Mouse (Mus musculus): ENCODE results near the gene Cdh8. TPM values are rescaled to one million over a fixed set of nuclear protein-coding genes. Genes with fewer than 3 reads are reported as not detected.
"Not testable (repeated sequence)": the region's sequence is repeated elsewhere in the genome, so short reads cannot be mapped to it uniquely, and the experiment has no call there.

Cdh8 gene
- polyA plus RNA-seq, 1 experiment = 22.9 TPM

DNA sequence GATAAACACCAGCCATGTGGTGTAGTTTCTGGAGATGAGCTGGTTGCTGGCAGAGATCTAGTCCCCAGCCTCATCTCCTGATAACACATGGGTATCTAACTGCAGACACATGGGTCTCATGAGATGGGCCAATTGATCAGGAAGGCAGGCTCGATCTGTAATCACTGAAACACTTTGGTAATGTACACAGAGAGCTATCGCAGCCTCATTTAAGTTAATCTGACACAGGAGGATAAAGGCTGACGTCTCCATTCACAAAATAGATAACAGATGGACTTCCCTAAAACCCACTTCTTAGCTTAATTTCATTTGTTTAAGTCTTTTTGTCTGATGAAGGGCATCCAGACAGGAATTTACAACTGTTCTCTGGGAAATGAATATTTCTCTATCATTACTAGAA, 249.3 kb downstream of the Cdh8 start:
- Histone ChIP-seq H3K4me1 (ENCODE audit: control insufficient read depth, insufficient read depth, low read length) (no peaks in the 10 kb centered on the region), H3K4me3 (replicated peaks; ENCODE audit: insufficient read depth, low read depth, low read length) (no peak overlapping the region), H3K27me3 (ENCODE audit: control insufficient read depth, insufficient read depth, low read length) (no peaks in the 10 kb centered on the region), H3K27ac (ENCODE audit: insufficient read depth, low read length) (no peak overlapping the region)
- TF ChIP-seq CTCF (IDR thresholded peaks at IDR 0.05; ENCODE audit: borderline replicate concordance, insufficient read depth, low read depth, low read length) = no peak
- no peak for TF ChIP-seq POLR2A (IDR thresholded peaks at IDR 0.05; ENCODE audit: borderline replicate concordance, insufficient read depth, low read length)
- 66% methylated on average over 3 of the region's 3 CpGs for whole genome bisulfite sequencing
- DNase-seq = no peak

DNA sequence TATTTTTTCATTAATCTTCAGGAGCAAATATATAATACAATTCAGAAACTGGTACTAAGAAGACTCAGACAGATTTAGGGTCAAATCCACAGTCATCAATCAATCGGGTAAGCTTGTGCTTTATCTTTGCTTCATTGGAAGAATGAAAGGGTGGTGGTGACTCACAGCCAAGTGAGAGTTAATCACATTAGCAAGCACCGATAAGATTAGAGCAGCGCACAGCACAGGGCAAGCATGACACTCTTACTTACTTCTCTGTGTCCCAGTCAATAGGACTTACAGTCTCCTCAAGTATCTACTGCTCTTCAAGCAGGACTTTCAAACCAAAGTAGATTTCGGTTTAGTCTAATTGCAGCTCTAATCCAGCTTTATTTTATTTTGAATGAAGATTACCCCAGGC, 254.6 kb downstream of the Cdh8 start:
- Histone ChIP-seq H3K27me3 (ENCODE audit: control insufficient read depth, insufficient read depth, low read length) (no peaks in the 10 kb centered on the region), H3K4me1 (ENCODE audit: control insufficient read depth, insufficient read depth, low read length) (no peaks in the 10 kb centered on the region), H3K27ac (ENCODE audit: insufficient read depth, low read length) (no peak overlapping the region), H3K4me3 (replicated peaks; ENCODE audit: insufficient read depth, low read depth, low read length) (no peak overlapping the region)
- TF ChIP-seq CTCF (IDR thresholded peaks at IDR 0.05; ENCODE audit: borderline replicate concordance, insufficient read depth, low read depth, low read length) (no peak), POLR2A (IDR thresholded peaks at IDR 0.05; ENCODE audit: borderline replicate concordance, insufficient read depth, low read length) (no peak)
- no peak for DNase-seq
- 71% methylated on average over 4 of the region's 4 CpGs for WGBS

DNA sequence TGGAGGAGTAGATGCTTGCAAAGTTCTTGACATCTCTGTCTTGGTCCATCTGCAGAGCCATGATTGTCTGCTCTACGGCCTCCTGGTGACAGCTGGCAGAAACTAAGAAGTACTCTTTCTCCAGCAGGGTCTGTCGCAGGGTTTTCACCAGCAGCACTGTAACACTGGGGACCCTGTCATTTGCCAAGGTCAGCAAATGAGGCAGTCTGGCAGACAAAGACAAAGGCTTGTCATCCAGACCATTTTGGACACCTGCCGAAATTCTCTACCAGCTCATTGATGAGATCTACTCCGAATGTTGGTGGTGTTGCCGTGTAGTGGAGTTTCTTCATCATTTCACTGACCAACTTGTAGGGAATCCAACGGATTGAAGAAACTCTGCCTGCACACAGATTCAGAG, 270.8 kb downstream of the Cdh8 start:
- H3K4me3 ChIP-seq (replicated peaks; ENCODE audit: insufficient read depth, low read depth, low read length) = no peak overlapping the region
- H3K4me1 ChIP-seq (ENCODE audit: control insufficient read depth, insufficient read depth, low read length) = peaks cover 20% of the 10 kb centered on the region
- no peaks in the 10 kb centered on the region for H3K27me3 ChIP-seq (ENCODE audit: control insufficient read depth, insufficient read depth, low read length)
- peak in 1 of 2 experiments; percentile 18 for DNase-seq
- WGBS = 53% methylated on average over 6 of the region's 6 CpGs
- H3K27ac ChIP-seq (ENCODE audit: insufficient read depth, low read length) = no peak overlapping the region
- TF ChIP-seq POLR2A (IDR thresholded peaks at IDR 0.05; ENCODE audit: borderline replicate concordance, insufficient read depth, low read length) (no peak), CTCF (IDR thresholded peaks at IDR 0.05; ENCODE audit: borderline replicate concordance, insufficient read depth, low read depth, low read length) (no peak)

DNA sequence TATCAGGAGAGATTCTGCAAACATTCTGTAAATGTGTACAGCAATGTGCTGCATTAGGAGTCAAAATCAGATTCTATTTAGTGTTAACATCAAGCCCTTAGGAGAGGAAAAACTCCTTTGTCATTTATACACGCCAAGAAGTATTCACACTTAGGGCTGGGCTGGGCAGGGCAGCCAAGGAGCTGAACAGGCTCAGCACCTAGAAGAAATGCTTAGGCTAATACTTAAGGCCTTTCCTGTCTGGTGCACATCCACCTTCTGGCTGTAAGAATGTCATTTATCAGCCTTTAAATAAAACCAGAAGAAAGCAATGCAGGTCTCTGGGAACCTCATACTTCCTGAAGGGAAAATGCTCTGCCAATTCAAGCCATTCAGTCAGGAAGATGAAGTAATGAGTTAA, 271.5 kb downstream of the Cdh8 start:
- not testable (repeated sequence) for DNase-seq; H3K4me3 ChIP-seq (replicated peaks; ENCODE audit: insufficient read depth, low read depth, low read length); H3K27ac ChIP-seq (ENCODE audit: insufficient read depth, low read length); H3K27me3 ChIP-seq (ENCODE audit: control insufficient read depth, insufficient read depth, low read length)
- WGBS = 85% methylated on average over 1 of the region's 1 CpGs
- H3K4me1 ChIP-seq (ENCODE audit: control insufficient read depth, insufficient read depth, low read length) = peaks cover 20% of the 10 kb centered on the region

DNA sequence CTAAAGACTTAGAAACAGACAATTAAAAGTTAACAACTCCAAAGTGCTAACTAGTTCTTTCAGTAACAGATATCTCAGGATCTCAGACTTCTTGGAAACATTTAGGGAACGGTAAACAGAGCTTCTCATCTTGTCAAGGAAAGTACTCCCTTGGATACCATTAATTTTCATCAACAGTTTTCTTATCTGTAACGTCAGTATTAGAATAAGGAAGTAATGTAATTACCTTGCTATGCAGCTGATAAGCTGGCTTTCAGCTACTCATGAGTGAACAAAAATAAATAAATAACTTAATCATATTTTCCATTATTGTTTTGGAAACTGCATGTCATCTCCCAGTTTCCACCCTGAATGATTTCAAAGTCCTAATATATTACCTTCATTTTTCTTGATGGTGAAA, 317.8 kb downstream of the Cdh8 start:
- no peaks in the 10 kb centered on the region for H3K4me1 ChIP-seq (ENCODE audit: control insufficient read depth, insufficient read depth, low read length)
- no peaks in the 10 kb centered on the region for H3K27me3 ChIP-seq (ENCODE audit: control insufficient read depth, insufficient read depth, low read length)
- no peak overlapping the region for H3K4me3 ChIP-seq (replicated peaks; ENCODE audit: insufficient read depth, low read depth, low read length)
- H3K27ac ChIP-seq (ENCODE audit: insufficient read depth, low read length) = no peak overlapping the region
- 94% methylated on average over 2 of the region's 2 CpGs for WGBS
- TF ChIP-seq POLR2A (IDR thresholded peaks at IDR 0.05; ENCODE audit: borderline replicate concordance, insufficient read depth, low read length) (no peak), CTCF (IDR thresholded peaks at IDR 0.05; ENCODE audit: borderline replicate concordance, insufficient read depth, low read depth, low read length) (no peak)
- DNase-seq = no peak

DNA sequence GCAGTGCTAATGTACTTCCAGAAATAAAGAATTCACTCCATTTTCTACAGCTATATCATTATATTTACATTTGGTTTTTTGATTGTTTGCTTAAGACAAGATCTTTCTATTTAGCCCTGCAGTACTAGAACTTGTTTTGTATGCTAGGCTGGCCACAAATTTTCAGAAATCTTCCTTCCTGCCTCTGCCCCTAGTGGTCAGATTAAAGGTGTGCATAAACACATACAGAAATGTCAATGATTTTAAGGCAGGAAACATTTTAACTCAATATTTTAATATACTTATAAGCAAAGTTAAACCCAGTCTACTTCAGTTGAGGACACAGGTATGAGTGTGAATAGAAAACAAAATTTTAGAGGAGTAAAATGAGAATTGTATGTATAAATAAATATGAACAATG, 364.9 kb downstream of the Cdh8 start:
- Histone ChIP-seq H3K27ac (ENCODE audit: insufficient read depth, low read length) (no peak overlapping the region), H3K4me3 (replicated peaks; ENCODE audit: insufficient read depth, low read depth, low read length) (no peak overlapping the region), H3K27me3 (ENCODE audit: control insufficient read depth, insufficient read depth, low read length) (no peaks in the 10 kb centered on the region), H3K4me1 (ENCODE audit: control insufficient read depth, insufficient read depth, low read length) (no peaks in the 10 kb centered on the region)
- no peak for DNase-seq
- no peak for TF ChIP-seq POLR2A (IDR thresholded peaks at IDR 0.05; ENCODE audit: borderline replicate concordance, insufficient read depth, low read length)
- TF ChIP-seq CTCF (IDR thresholded peaks at IDR 0.05; ENCODE audit: borderline replicate concordance, insufficient read depth, low read depth, low read length) = no peak

DNA sequence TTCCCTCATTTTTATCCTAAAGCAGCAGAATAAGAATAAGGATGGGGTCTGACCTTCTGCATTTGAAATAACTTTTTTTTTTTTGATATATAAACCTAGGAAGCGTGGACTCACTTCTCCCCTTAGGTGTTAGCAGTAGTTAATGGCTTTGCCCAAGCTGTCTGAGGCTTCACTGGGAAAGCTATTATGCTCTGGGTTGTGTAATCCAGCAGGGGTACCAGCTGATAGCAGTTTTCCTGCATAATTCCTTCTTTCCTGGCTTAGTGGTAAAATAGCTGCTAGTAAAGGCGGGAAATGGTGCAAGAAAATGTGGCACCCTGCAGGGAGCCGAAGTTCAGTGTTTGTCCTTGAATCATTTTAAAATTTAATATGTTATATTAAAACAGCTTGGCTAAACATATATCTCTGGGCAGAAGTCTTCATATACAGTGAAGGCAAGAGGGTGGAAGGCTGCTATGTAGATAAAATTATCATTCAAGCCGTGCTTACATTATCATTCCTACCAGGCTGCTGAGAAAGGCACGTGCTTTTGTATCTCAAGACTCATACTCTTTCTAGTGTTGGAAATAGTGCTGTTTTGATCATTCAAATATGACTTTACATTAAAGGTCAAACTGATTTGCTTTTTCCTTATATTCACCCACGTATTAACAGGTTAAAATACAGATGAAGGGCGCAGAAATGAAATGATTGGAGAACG, 367.5 kb downstream of the Cdh8 start:
- 81% methylated on average over 8 of the region's 8 CpGs for WGBS
- Histone ChIP-seq H3K27ac (ENCODE audit: insufficient read depth, low read length) (no peak overlapping the region), H3K27me3 (ENCODE audit: control insufficient read depth, insufficient read depth, low read length) (no peaks in the 10 kb centered on the region), H3K4me1 (ENCODE audit: control insufficient read depth, insufficient read depth, low read length) (no peaks in the 10 kb centered on the region), H3K4me3 (replicated peaks; ENCODE audit: insufficient read depth, low read depth, low read length) (no peak overlapping the region)
- DNase-seq = no peak
- TF ChIP-seq POLR2A (IDR thresholded peaks at IDR 0.05; ENCODE audit: borderline replicate concordance, insufficient read depth, low read length) (no peak), CTCF (IDR thresholded peaks at IDR 0.05; ENCODE audit: borderline replicate concordance, insufficient read depth, low read depth, low read length) (no peak)

DNA sequence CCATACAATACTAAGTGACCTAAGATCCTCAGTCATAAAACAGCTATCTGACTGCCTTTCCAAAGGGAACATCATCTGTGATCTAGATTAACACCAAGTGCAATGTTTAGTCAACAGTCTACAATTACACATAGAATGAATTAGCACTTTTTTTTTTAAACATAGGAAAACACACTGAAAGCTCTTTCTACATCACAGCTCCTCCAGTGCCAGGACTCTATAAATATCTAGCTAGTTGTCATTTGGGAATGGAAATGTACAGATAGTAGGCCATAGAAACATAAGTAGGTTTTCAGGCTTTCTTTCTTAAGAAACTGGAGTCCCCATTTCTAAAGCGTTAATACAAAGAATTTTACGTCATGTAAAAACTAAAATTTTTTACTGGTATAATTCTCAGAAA, 375.8 kb downstream of the Cdh8 start:
- Histone ChIP-seq H3K4me1 (ENCODE audit: control insufficient read depth, insufficient read depth, low read length) (no peaks in the 10 kb centered on the region), H3K27me3 (ENCODE audit: control insufficient read depth, insufficient read depth, low read length) (no peaks in the 10 kb centered on the region), H3K27ac (ENCODE audit: insufficient read depth, low read length) (no peak overlapping the region), H3K4me3 (replicated peaks; ENCODE audit: insufficient read depth, low read depth, low read length) (no peak overlapping the region)
- DNase-seq = no peak
- WGBS = 96% methylated on average over 2 of the region's 2 CpGs
- TF ChIP-seq POLR2A (IDR thresholded peaks at IDR 0.05; ENCODE audit: borderline replicate concordance, insufficient read depth, low read length) = no peak
- TF ChIP-seq CTCF (IDR thresholded peaks at IDR 0.05; ENCODE audit: borderline replicate concordance, insufficient read depth, low read depth, low read length) = no peak
